Mouse (Mus musculus): ENCODE data around the gene Ubox5.
A peak's percentile ranks its signal among the peaks of the same experiment; 100 is the strongest.
"Not testable (repeated sequence)": the region's sequence is repeated elsewhere in the genome, so short reads cannot be mapped to it uniquely, and the experiment has no call there.

Ubox5 gene

DNA sequence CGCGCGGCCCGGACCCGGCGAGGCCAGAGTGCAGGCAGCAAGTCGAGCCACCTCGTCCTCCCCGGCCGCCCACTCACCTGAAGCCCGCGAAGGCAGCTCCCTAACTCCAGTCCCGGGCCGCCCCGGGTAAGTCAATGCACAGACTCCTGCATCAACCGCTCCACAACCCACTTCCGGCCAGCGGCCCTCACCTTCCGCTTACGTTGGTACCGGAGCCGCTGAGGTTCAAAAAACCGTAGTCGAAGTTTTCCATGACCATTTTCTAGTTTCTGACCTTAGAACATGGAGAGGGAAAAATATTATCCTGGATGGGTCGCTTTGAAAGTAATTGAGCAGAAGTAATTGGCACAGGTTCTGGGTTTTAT lies at the start of gene Ubox5, which contains the start of gene Fastkd5:
TSS of gene Ubox5 (minus strand) at position 200 of the 365 bp plus-strand sequence.
TSS of gene Fastkd5 (minus strand) at position 189 of the 365 bp plus-strand sequence.
- peak; percentile 85 to 95 for DNase-seq (ENCODE audit: low spot score in 2 of 2)

DNA sequence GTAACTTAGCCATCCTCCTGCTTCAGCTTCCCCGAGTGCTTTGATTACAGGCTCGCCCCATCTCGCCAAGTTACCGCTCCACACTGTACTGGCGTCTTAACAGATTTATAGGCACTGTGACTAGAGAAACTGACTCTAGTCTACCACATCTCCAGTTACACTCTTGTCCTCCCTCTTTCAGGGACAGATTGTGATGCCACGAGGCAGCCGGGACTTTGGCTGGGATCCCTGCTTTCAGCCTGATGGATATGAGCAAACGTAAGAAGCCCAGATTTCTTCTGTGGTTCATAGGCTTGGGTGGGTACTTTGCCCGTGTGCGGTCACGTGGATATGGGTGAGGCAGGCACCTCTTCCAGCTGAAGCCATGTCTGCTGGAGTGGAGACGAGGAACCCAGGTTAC lies 49.3 kb upstream of the Ubox5 start:
- DNase-seq (ENCODE audit: low spot score in 2 of 2) = no peak

DNA sequence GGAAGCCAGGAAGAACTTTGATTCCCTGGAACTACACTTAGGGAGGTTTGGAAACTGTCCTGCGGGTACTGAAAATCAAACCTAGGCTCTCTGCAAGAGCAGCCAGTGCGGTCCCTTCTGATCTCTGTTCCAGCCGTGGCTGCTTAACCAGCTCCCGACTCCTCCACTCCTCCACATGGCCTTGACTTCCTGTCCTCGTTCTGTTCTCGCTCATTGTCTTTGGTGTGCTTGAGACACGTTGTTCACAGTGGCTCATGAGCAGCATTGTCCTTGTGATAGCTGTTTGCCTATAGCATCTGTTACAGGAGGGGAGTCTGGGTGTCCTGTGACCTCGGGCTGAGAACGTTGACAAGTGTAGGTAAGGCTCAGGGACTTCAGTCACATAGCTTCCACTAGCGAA lies 47.4 kb upstream of the Ubox5 start:
- DNase-seq (ENCODE audit: low spot score in 2 of 2) = no peak

DNA sequence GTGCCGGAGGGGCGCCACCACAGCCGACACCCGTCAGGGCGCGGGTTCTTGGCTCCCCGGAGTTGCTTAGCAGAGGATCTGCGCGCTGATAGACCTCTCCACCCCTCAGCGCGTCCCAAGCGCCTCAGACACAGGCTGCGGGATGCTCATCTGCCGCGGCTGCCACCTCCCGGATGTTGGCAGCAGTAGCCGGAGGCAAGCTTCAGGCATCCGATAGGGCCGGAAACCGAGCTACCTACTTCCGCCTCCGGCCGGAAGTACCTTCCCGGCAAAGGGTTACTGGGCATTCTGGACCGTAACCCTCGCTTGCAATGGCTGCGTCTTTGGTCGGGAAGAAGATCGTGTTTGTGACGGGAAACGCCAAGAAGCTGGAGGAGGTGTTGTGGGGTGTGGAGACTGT lies 37.7 kb upstream of the Ubox5 start, which contains the start of gene Itpa:
TSS of gene Itpa (plus strand) at position 52 of the 400 bp plus-strand sequence.
- peak; percentile 79 to 82 for DNase-seq (ENCODE audit: low spot score in 2 of 2)

DNA sequence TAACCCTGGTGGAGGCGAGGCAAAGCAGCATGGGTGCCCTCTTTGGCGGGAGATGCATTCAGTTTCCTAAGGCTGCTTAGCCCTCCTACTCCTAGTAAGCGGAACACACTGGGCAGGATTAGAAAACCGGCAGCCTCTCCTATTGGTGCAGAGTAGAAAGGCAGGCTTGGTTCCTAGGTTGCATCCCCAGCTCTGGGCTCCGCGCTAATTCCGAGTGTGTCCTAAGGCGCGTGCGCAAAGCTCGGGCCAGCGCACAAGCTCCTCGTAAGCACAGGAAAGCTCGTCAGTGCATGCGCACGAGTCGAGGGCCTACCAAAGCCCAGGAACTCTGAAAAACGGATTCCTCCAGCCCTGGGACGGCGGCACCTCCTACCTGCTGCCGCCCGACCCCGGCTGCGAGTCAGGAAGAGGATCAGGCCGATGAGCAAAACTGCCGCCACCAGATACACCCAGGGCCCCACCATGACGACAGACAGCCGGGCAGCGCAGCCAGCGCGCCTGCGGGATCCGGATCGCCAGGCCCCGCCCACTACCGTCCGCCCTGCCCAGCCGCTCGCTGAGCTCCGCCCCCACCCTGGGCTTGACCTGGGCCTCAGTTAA lies 34.4 kb upstream of the Ubox5 start, which contains the start of gene Ddrgk1:
TSS of gene Ddrgk1 (minus strand) at position 558 of the 600 bp plus-strand sequence.
- peak; percentile 89 to 90 for DNase-seq (ENCODE audit: low spot score in 2 of 2)

DNA sequence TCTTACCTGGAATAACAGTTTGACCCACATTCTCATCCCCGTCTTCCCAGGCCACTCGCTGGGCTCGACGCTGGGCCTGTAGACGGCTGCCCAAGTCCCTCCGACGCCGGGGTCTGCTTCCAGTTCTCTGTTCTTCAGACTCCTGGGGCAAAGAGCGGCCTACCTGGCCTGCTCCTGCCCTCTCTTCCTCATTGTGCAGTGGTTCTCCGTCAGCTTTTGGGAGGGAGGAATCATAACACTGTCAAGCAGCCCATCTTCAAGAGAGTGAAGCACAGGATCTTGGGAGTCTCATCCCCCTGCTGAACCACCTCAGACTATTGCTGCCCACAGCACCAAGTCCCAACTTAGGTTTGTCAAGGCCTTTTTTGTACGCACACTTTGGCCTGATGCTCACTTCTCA lies 33.5 kb upstream of the Ubox5 start:
- no peak for DNase-seq (ENCODE audit: low spot score in 2 of 2)

DNA sequence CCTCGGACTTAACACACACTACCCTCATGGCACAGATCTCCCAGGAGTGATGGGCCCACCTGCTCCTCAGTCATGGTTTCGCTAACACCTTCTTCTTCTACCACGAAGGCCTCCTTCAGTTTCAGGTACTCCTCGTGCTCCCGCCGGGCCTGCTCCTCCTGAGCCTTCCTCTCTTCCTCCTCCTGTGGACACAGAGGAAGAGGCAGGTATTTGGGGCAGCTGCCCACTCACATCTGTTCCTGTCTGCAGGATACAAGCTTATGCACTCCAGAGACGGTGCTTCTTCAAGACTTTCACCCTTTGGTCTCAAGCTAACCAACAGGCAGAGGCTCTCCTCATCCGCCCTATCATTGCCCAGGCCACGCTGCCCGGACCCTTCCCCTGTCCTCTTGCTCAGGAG lies 28.7 kb upstream of the Ubox5 start:
- DNase-seq (ENCODE audit: low spot score in 2 of 2) = no peak

DNA sequence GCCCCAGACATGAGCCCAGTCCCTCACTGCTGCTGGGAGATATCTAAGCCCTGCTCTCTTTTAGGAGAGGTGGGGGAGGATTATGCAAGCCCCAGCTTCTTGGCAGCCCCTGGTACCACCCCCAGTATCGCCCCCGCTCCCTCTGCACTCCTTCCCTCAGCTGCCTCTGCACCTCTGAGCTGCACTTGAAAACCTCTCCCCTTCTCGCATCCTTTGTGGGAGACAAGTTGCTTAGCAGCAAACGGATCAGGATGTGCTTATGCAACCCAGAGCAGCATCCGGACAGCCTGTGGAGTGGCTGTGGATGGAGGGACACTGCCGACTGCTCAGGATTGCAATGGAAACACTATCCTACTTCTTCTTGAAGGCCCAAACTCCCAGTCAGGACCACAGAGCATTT lies 27.7 kb upstream of the Ubox5 start:
- no peak for DNase-seq (ENCODE audit: low spot score in 2 of 2)

DNA sequence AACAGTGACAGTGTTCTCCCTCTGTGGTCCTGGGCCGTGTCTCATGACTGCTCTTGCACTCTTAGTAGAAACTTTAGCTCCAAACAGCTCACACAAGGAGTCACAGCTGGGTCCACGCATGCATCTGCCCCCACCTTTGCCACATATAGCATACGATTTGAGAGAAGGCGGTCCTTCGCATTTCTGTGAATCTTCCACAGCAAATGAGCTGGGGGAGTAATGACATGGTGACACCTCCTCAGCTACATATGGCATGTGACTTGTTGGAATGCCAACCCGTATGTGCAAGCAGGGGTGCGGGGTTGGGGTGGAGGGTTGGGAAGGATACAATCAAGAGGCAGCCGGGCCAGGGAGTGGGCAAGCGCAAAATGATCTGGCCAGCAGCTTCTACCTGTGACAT lies 26.7 kb upstream of the Ubox5 start:
- no peak for DNase-seq (ENCODE audit: low spot score in 2 of 2)

DNA sequence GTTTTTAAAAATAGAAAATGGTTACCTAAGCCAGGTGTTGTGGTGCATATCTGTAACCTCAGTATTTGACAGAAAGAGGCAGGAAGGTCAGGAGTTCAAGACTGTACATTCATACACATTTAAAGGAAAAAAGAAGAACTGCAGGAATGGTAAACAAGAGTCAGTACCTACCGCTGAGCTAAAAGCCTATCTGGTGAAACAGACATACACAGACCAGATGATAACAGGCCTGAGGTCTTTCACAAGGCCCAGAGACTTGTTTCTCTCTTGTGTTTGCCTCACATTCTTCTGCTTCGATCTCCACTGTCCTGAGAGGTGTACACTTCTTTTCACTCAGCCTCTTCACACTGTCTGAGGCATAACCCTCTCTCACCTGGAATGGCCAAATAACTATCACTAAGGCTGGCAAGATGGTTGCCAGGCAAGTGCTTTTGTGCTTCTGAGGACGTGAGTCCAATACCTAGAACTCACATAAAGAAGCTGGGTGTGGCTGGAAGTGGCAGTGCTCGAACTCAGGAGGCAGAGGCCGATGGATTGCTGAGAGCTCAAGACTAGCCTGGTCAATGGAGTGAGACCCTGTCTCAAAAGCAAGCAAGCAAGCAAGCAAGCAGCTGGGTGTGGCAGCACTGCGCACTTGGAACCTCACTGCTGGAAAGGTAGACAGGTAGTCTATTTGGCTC lies 26.0 kb upstream of the Ubox5 start:
- DNase-seq (ENCODE audit: low spot score in 2 of 2) = no peak

DNA sequence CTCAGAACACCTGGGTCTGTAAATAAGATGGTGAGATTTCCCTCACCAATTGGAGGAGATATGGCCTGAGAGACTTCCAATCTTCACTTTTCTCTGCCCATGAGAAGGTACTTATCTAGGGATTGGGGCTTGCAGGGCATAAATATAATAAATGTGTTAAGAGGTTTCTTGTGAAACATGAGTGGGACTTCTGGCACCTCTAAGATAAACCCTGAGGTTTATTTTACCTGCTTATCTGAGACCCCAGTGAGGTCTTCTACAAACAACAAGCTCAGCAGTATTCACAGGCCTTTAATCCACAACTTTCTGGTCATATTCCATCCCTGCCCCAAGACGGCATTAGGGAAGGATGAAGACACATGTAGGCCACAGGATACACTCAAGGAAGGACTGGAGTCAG lies 23.9 kb upstream of the Ubox5 start:
- DNase-seq (ENCODE audit: low spot score in 2 of 2) = no peak

DNA sequence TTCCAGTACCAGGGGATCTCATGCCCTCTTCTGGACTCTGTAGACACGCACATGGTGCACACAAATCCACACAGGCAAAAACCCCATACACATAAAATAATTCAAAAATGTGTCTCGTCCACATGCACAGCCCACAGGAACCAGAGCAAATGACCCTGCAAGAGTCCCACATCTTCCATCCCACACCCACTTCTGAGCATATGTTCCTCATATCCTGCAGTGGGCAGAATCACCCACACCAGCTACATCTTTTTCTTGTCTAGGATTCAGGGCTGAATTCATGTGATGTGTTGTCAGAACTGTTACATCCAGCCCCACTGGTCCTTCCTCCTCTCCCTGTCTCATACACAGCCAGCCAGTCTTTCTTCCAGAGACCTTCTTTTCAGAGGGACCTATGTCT lies 23.5 kb upstream of the Ubox5 start:
- no peak for DNase-seq (ENCODE audit: low spot score in 2 of 2)

DNA sequence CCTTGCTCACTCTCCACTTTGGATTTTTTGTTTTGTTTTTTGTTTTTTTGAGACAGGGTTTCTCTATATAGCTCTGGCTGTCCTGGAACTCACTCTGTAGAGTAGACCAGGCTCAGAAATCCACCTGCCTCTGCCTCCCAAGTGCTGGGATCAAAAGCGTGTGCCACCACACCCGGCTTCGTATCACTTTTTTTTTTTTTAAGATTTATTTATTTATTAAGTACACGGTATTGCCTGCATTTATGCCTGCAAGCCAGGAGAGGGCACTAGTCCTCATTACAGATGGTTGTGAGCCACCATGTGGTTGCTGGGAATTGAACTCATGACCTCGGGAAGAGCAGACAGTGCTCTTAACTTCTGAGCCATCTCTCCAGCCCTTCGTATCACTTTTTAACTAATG lies 19.2 kb upstream of the Ubox5 start:
- not testable (repeated sequence) for DNase-seq (ENCODE audit: low spot score in 2 of 2)

DNA sequence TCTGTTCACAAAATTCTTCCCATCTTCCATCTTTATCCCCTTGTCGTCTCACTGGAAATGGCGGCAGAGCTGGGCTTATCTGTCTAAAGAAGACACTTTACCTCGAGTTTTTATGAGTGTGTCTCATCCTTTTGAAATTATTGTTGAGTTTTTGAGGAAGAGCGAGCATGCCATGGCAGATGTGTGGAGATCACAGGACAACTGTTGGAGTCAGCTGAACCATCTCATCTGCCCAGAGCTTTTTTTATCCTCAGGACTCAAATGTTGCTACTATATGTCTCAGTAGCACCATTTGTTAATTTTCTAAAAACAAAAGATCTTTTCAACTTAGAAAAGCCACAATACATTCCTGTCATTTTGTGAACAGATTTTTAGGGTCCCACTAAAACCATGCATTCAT lies 15.4 kb upstream of the Ubox5 start:
- DNase-seq (ENCODE audit: low spot score in 2 of 2) = no peak

DNA sequence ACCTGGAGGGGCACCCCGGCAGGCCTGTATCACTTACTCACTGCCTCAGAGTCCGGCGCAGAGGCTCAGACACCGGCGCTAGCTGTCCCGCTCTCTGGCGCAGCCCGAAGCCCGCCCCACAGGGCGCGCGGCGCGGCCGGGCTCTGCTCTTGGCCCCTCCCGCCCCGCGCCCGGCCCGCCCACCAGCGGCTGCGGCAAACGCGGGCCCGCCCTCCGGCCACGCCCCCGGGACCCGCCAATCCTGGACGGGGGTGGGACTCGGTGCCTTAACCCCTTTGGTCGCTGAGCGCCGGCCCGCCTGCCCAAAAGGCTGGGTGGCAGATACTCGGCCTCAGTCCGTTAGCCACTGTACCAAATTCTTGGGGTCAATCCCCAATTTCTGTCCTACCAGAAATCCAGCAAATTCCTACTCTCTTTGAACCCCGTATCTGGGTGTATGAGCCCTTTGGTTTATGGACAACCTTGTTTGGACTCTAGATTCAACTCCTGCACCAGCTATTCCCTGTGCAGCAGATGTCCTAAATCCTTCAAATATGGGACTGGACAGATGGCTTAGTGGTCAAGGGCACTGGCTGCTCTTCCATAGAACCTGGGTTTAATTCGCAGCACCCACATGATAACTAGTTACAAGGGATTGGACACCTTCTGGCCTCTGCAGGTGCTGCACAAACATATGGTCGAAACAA lies 13.0 kb upstream of the Ubox5 start, which contains the start of gene Lzts3:
TSS of gene Lzts3 (minus strand) at position 120 of the 686 bp plus-strand sequence.
- DNase-seq (ENCODE audit: low spot score in 2 of 2) = peak; percentile 92 to 94

DNA sequence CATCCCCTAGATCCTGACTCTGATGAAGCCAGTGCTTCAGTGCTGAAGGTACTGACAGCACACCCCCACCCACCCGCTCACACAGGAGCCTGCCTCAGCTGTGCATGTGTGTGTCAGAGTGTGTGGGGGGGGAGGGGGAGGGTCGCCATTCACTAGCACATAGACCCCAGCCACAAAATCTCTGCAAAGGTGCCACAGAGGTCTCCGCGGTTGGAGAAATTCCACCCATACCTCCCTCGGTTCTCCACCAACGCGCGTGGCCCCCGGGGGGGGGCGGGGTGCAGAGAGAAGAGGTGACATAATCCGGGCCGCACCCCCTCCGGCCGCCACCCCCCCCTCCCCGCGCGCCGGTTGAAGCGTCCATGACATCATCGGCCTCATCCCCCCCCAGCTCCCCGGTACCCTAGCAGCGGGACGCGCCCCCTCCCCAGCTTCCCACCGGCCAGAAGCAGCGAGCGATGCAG lies 12.4 kb upstream of the Ubox5 start:
- no peak for DNase-seq (ENCODE audit: low spot score in 2 of 2)

DNA sequence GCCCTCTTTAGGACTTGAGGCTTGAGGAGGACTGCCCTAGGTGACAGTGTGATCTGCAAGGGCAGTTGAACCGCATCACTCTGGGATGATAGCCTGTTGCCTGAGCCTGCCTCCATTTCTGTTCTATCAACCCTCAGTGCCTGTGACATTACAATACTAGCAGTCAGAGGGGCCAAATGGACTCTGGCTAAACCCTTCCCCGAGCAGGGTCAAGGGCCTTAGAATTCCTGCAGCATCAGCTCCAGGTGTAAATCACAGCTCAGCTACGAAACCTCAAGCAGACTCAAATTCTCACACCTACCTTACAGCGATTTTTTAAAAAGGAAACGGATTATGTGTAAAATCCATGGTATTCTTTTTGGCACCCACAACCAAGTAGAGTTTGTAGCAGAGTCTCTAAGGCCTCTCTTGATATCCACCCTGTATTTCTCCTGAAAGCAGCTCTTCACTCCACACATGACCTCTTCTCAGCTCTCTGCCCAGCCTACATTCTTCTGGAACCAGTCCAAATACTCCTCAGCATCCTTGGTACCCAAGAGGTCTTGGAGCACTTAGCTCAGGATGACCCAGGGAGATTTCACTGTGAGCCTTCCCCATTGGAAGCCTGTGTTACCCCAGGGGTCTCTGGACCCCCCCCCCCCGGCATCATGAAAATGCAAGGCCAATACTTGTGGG lies 11.7 kb upstream of the Ubox5 start:
- no peak for DNase-seq (ENCODE audit: low spot score in 2 of 2)

DNA sequence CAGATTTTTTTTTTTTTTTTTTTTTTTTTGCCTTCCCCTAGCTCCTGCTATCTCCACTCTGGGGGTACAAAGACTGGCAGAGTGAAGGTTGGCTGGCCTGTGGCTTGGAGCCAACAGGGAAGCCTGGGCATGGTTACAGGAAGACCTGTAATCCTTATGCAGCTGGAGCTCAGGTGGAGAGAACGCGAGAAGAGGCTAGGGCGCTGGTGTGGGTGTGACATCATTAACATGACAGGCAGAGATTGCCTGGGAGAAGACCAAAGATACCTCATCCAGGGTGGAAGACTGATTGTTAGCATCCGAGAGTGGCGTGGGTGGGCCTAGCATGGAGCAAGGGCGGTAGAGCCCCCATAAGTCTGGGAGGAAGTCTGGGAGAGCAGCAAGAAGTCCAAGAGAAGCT lies 9.4 kb upstream of the Ubox5 start:
- no peak for DNase-seq (ENCODE audit: low spot score in 2 of 2)

DNA sequence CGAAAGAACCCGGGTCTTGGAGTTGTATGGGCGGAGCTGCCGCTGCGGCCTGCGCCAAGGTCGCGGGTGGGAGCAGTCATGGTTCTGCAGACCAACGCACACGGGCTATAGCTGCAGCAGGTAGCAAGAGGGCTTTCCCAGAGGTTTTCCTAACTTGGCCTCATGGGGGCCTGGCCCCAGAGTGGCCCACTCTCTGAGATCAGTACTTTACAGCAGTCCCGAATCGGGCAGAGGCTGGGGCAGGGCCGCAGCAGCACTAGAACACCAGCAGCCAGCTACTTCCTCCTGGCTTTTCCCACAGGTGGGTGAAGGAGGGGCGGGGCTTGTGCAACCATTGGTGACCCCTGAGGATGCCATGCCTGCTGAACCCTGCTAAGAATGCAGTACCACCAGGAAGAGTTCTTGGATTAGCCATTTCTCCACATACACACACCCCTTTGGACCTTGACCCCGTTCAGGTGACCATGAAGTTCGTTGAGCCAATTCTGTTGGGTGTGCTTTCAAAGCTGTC lies 8.3 kb upstream of the Ubox5 start:
- DNase-seq (ENCODE audit: low spot score in 2 of 2) = no peak

DNA sequence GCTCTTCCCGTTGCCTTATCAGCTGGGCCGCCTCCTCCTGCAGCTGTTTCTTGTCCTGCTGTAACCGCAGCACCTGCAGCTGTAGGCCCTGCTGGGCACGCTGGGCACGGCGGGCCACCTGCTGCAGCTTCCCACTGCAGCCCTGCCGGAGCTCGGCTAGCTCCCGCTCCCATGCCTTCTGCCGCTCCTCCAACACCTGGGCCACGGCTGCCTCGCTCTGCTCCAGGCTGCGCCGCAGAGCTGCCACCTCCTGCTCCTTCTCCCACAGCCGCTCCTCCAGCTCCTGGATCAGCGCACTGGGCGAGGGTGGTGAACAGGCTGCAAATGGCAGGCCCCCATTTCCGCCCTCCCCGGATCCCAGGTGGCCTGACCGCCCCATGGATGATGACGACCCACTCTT lies 6.0 kb upstream of the Ubox5 start:
- DNase-seq (ENCODE audit: low spot score in 2 of 2) = no peak

DNA sequence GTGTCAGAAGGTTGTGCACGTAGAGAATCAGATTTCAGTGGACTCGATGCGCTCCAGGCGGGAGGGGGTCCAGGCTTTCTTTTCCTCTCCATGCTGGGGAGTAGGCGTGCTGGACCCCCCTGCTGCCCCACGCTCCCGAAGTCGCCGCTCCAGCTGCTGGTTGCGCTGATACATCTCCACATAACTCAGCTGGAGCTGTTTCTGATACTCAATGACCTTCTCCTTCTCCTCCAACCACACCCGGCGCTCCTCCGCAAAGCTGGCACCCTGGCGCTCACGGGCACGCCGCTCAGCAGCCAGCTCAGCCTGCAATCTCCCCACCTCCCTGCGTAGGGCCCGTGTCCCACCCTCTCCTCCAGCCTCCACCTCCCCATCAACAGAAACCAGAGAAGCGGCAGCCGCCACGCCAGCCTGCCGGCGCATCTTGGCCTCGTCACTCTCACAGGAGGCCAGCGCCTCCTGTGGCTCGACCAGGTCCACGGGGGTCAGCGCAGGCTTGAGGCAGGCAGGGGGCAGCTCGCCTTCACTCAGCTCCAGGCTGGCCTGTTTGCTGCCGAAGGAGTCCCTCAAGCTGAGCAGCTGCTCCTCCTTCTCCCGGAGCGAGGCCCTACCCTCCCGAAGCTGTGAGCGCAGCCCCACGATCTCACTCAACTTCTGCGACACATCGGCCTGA lies 5.0 kb upstream of the Ubox5 start:
- DNase-seq (ENCODE audit: low spot score in 2 of 2) = peak in 1 of 2 experiments; percentile 31

Data from urinary bladder, postnatal 4 days (tissue).